Mouse (Mus musculus): Measurements from ENCODE around the gene Dab2ip. TPM values are rescaled to one million over a fixed set of nuclear protein-coding genes. Genes with fewer than 3 reads are reported as not detected.

Dab2ip gene
- 10 to 100 TPM; 42.2 to 47.7 TPM for total RNA-seq (2023)

DNA sequence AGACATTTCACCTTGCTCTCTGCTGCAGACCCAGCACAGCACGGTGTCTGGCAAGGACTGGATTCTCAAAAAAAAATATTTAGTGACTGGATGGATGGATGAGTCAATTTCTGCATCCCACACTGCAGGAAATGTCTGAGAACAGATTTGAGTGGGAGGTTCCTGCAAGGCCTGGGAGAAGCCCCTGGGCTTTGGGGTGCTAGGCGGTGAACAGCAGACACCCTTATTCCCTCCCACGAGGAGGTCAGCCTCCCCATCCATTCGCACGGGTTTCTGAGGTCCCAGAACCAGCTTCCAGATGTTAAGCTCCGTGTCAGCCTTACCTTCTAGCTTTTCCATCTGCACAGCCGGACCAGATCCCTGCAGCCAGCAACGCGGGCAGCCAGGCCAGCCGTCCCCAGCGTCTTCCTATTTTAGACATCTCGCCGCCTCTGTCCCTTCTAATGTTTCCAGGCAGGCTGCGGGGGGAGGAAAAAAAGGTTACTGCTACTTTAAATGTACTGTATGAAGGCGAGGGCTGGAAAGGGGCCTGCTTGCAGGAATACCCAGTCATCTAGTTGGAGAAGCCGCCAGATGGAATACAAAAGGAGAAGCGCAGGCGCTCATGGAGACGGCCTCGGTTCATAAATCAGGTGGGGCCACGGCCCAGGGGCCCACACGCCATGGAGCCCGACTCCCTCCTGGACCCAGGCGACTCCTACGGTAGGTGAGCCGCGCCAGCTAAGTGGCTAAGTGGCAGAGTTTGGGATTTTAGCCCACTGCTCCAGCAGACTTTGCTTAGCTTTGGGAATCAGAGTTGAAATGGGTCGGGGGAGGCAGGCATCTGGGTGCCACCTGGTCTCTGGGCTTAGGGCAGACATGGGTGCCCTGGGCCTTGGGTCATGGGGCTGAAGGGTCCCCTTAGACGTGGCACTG, at the start of gene Dab2ip:
Dab2ip (plus strand) TSS at position 356 of the 915 bp plus-strand sequence.

Other genes starting within 250 kb of the Dab2ip start
- 100 to 1,000 TPM in 1 of 2 experiments, 10 to 100 TPM in 1; 88.2 to 101 TPM for gene Stom, start 221.3 kb upstream of the Dab2ip start, total RNA-seq (2023)
- not detected for gene 4930568D16Rik, start 190.5 kb upstream of the Dab2ip start, total RNA-seq (2023)
- not detected for gene 4930402F06Rik, start 161.1 kb upstream of the Dab2ip start, total RNA-seq (2023)
- 10 to 100 TPM; 35.2 to 38.4 TPM for gene Ggta1, start 95.0 kb upstream of the Dab2ip start, total RNA-seq (2023)